Mouse (Mus musculus) testis, adult 2 months (tissue): ENCODE results near the gene Ctnnd2.

Experiments used
- CTCF ChIP-seq: fragments of 200-500 bp; IDR thresholded peaks from 2 replicates; pipeline ENCODE4 v1.5.1; 2012; ENCODE audit warnings: low read depth, mild to moderate bottlenecking, inconsistent platforms, low read length, moderate library complexity; ENCODE audit not compliant: control insufficient read depth, insufficient read depth, insufficient replicate concordance
- POLR2A ChIP-seq: fragments of 200-500 bp; IDR thresholded peaks from 2 replicates; pipeline ENCODE4 v1.6.1; 2012; ENCODE audit warnings: low read depth, mild to moderate bottlenecking, inconsistent platforms, low read length, moderate library complexity; ENCODE audit not compliant: control insufficient read depth

GRCm38 (mm10) chr15:30646501-30647431 is 474.4 kb downstream of the Ctnnd2 start:
- TF ChIP-seq CTCF (no peak), POLR2A (no peak; the same call in 1 of the 2 replicates)
